Mouse (Mus musculus) neural tube, embryonic 13.5 days (tissue): ENCODE results near the gene Tnnt3. TPM values are rescaled to one million over a fixed set of nuclear protein-coding genes. Genes with fewer than 3 reads are reported as not detected.
A peak's percentile ranks its signal among the peaks of the same experiment; 100 is the strongest.

ENCODE experiments used
- ATAC-seq: fragments of 200-750 bp; cut with Nextera tagmentation; 2 replicates; pipeline ENCODE4 v1.8.0; 2017; ENCODE audit warnings: low read depth, mild to moderate bottlenecking, moderate TSS enrichment, moderate library complexity
- H3K27ac ChIP-seq: fragments of 300-500 bp; sonication (generic); replicated peaks from 2 replicates; pipeline ENCODE4 v1.5.1; 2015; ENCODE audit warnings: moderate library complexity, mild to moderate bottlenecking, inconsistent platforms
- H3K27me3 ChIP-seq: fragments of 300-500 bp; sonication (generic); 2 replicates; pipeline ENCODE4 v1.6.1; 2015; ENCODE audit warnings: mild to moderate bottlenecking, inconsistent platforms
- H3K36me3 ChIP-seq: fragments of 300-500 bp; sonication (generic); 2 replicates; pipeline ENCODE4 v1.6.1; 2015; ENCODE audit warnings: mild to moderate bottlenecking, inconsistent platforms
- H3K4me1 ChIP-seq: fragments of 300-500 bp; sonication (generic); replicated peaks from 2 replicates; pipeline ENCODE4 v1.6.1; 2015; ENCODE audit warnings: inconsistent platforms
- H3K4me2 ChIP-seq: fragments of 300-500 bp; sonication (generic); 2 replicates; pipeline ENCODE4 v1.6.1; 2015; ENCODE audit warnings: inconsistent platforms, mild to moderate bottlenecking, moderate library complexity
- H3K4me3 ChIP-seq: fragments of 300-500 bp; sonication (generic); 2 replicates; pipeline ENCODE4 v1.5.1; 2015; ENCODE audit warnings: mild to moderate bottlenecking, inconsistent platforms
- H3K9ac ChIP-seq: fragments of 300-500 bp; sonication (generic); 2 replicates; pipeline ENCODE4 v1.6.1; 2015; ENCODE audit warnings: moderate library complexity, mild to moderate bottlenecking, inconsistent platforms
- H3K9me3 ChIP-seq: fragments of 300-500 bp; sonication (generic); 2 replicates; pipeline ENCODE4 v1.6.1; 2016; ENCODE audit warnings: inconsistent platforms
- WGBS: fragments of 180-500 bp; shearing (Covaris S2); methylation state at CpG from one replicate; pipeline ENCODE4 v1.1.7; 2015; 5-methylcytosine and 5-hydroxymethylcytosine counted together
- polyA plus RNA-seq: library from polyadenylated mRNA; unstranded; fragments of >200 nt; fragmentation: Nextera tagmentation; extraction: Ambion mirVana; gene quantifications from 2 replicates; pipeline ENCODE4 v1.2.1, GENCODE M21; 2015

The Tnnt3 gene
- polyA plus RNA-seq, 1 experiment from 2014 or later, result 2.4 TPM

- ATAC-seq, result no peak
- Histone ChIP-seq H3K27ac (no peak overlapping the region), H3K36me3 (no peaks in the 10 kb centered on the region), H3K9me3 (no peaks in the 10 kb centered on the region), H3K4me3 (no peak overlapping the region), H3K4me1 (peaks cover 37% of the 10 kb centered on the region), H3K9ac (no peak overlapping the region), H3K27me3 (no peaks in the 10 kb centered on the region), H3K4me2 (no peak overlapping the region)
- 76% methylated on average over 2 of the region's 2 CpGs for WGBS
These were observed 20.1 kb upstream of the Tnnt3 start for GRCm38 (mm10) chr7:142478574-142478973.

DNA sequence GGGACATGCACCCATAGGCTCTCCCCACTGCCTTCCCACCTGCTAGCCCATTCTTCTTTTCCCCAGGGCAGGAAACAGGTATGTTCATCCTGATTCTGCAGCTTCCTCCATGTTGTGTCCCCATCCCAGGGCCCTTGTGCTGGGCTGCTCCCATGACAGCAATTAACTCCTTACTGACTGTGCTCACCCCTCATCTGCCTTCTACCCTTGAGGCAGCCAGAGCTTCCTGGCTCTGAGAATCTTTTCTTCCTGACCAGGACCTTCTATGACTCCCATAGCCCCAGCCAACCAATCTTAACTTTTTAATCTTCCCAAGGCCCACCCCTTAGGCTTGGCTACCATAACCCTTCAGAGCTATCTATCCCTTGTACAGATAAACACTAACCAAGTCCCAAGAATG is 19.3 kb upstream of the Tnnt3 start:
- Histone ChIP-seq H3K4me1 (peaks cover 39% of the 10 kb centered on the region), H3K36me3 (no peaks in the 10 kb centered on the region), H3K27ac (no peak overlapping the region), H3K4me3 (no peak overlapping the region), H3K9me3 (no peaks in the 10 kb centered on the region), H3K27me3 (no peaks in the 10 kb centered on the region), H3K9ac (no peak overlapping the region), H3K4me2 (no peak overlapping the region)
- ATAC-seq, result no peak

DNA sequence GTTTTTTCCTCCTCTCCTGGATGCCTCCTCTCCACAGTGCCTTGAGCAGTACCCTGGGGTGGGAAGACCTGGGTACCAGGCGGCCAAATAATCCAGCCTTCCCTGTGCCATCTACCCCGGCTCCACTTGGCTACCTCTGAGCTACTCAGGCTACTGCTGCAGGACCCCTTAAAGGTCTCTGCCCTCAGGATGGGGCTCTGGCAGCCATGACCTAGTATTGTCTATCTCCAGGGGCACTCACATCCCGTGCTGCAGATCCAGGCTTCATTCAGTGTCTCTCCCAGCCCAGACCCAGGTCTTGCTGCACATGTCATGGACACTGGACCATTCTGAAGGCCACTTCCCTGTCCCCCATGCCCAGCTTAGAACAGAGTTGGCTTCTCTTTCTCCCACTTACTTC is 18.8 kb upstream of the Tnnt3 start:
- Histone ChIP-seq H3K9me3 (no peaks in the 10 kb centered on the region), H3K27me3 (no peaks in the 10 kb centered on the region), H3K4me2 (no peak overlapping the region), H3K4me1 (peaks cover 33% of the 10 kb centered on the region), H3K9ac (no peak overlapping the region), H3K27ac (no peak overlapping the region), H3K4me3 (no peak overlapping the region), H3K36me3 (no peaks in the 10 kb centered on the region)
- no peak for ATAC-seq
- 89% methylated on average over 3 of the region's 3 CpGs for WGBS

- 99% methylated on average over 3 of the region's 3 CpGs for WGBS
- no peaks in the 10 kb centered on the region for H3K27me3 ChIP-seq
- 0 out of 2 replicates have a peak overlapping the region, but pooled peaks have one; percentile 71 for H3K9ac ChIP-seq
- no peak overlapping the region for H3K4me3 ChIP-seq
- H3K4me2 ChIP-seq, result no peak overlapping the region
- no peaks in the 10 kb centered on the region for H3K36me3 ChIP-seq
- H3K9me3 ChIP-seq, result no peaks in the 10 kb centered on the region
- ATAC-seq, result no peak
- peaks cover 29% of the 10 kb centered on the region for H3K4me1 ChIP-seq
- H3K27ac ChIP-seq, result peak overlapping the region; percentile 87
These were observed 18.0 kb upstream of the Tnnt3 start for GRCm38 (mm10) chr7:142480661-142481060.

GRCm38 (mm10) chr7:142481186-142481567 is 17.5 kb upstream of the Tnnt3 start:
- Histone ChIP-seq H3K9ac (peak overlapping the region; percentile 71), H3K9me3 (no peaks in the 10 kb centered on the region), H3K4me1 (peaks cover 29% of the 10 kb centered on the region), H3K27me3 (no peaks in the 10 kb centered on the region), H3K36me3 (no peaks in the 10 kb centered on the region), H3K4me3 (peak overlapping the region; percentile 27; the same call in 1 of the 2 replicates), H3K4me2 (peak overlapping the region; percentile 62), H3K27ac (peak overlapping the region; percentile 87)
- WGBS, result 6% methylated on average over 5 of the region's 5 CpGs
- no peak; the same call in 1 of the 2 replicates for ATAC-seq

- peaks cover 33% of the 10 kb centered on the region for H3K4me1 ChIP-seq
- H3K9ac ChIP-seq, result peak overlapping the region; percentile 71
- peak overlapping the region; percentile 87 for H3K27ac ChIP-seq
- peaks cover under 1% of the 10 kb centered on the region; the same call in 1 of the 2 replicates for H3K27me3 ChIP-seq
- peak overlapping the region; percentile 27 for H3K4me3 ChIP-seq
- peak overlapping the region; percentile 62 for H3K4me2 ChIP-seq
- no peaks in the 10 kb centered on the region for H3K9me3 ChIP-seq
- peak; percentile 62 for ATAC-seq
- no peaks in the 10 kb centered on the region for H3K36me3 ChIP-seq
- WGBS, result 2% methylated on average over 22 of the region's 22 CpGs
These were observed 16.9 kb upstream of the Tnnt3 start for GRCm38 (mm10) chr7:142481568-142482255.

DNA sequence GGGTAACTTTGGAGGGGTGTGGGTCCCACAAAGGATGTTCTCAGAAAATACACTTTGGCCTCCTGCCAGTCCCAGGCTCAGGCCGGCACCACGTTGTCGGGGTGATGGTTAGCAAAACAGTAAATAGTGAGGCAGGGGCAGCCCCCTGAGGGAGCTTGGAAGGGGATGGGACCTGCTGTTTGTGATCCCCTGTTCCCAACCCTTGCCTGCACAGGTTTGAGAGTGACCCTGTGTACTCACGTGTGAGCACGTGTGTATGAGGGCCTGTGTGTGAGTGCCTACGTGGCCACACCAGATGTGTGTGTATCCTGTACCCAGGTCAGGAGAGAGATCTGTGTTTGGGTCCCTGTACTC is 16.4 kb upstream of the Tnnt3 start:
- peaks cover 38% of the 10 kb centered on the region for H3K4me1 ChIP-seq
- 19% methylated on average over 6 of the region's 6 CpGs for WGBS
- peak overlapping the region; percentile 87 for H3K27ac ChIP-seq
- no peak overlapping the region for H3K4me3 ChIP-seq
- ATAC-seq, result peak; percentile 36
- H3K4me2 ChIP-seq, result peak overlapping the region; percentile 62
- H3K9ac ChIP-seq, result peak overlapping the region; percentile 71; the same call in 1 of the 2 replicates
- H3K9me3 ChIP-seq, result no peaks in the 10 kb centered on the region
- no peaks in the 10 kb centered on the region for H3K36me3 ChIP-seq
- peaks cover 3% of the 10 kb centered on the region; the same call in 1 of the 2 replicates for H3K27me3 ChIP-seq

- Histone ChIP-seq H3K4me1 (peaks cover 47% of the 10 kb centered on the region), H3K9ac (no peak overlapping the region), H3K27ac (peak overlapping the region; percentile 87), H3K27me3 (peaks cover 3% of the 10 kb centered on the region; the same call in 1 of the 2 replicates), H3K4me3 (no peak overlapping the region), H3K9me3 (no peaks in the 10 kb centered on the region), H3K4me2 (no peak overlapping the region), H3K36me3 (no peaks in the 10 kb centered on the region)
- 57% methylated on average over 11 of the region's 11 CpGs for WGBS
- no peak for ATAC-seq
These were observed 15.5 kb upstream of the Tnnt3 start for GRCm38 (mm10) chr7:142483136-142483535.

DNA sequence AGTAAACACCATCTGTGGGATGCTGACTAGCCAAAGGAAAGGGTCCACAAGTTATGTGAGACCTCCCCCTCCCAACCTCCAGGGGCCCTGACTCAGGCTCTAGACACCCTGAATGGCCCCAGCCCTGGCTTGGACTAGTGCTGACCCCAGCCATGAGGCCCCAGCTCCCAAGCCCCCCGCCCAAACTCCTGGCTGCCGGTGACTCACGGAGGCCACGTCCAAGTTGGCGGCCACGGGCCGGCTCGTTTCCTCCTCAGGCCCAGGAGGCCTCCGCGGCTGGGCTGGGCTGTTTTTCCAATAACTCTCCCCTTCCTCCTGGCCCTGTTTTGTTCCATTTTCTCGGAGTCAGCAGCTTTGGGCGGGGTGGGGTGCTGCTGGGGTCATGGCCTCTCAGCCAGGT is 13.9 kb upstream of the Tnnt3 start:
- Histone ChIP-seq H3K9ac (no peak overlapping the region), H3K27me3 (peaks cover 3% of the 10 kb centered on the region; the same call in 1 of the 2 replicates), H3K36me3 (no peaks in the 10 kb centered on the region), H3K4me1 (peaks cover 47% of the 10 kb centered on the region), H3K4me3 (no peak overlapping the region), H3K4me2 (no peak overlapping the region), H3K9me3 (no peaks in the 10 kb centered on the region), H3K27ac (no peak overlapping the region)
- ATAC-seq, result no peak
- 77% methylated on average over 12 of the region's 12 CpGs for WGBS

DNA sequence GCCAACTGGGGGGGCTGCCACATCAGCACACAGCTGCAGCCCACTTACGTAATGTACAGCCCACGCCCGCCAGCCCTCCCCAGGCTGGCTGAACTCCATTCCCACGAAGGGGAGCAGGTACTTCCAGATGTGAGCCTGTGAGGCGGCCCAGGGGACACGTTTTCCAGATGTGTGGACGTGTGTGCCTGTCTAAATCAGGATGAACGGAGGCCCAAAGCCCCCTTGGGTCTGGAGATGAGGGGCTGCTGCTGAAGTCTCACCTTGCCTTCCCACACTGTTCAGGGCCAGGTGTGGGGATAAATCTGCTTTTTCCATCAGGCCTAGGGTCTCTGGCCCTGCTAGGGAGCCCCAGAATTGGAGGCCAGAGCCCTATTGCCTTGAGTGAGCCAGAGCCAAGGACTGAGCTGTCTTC is 11.9 kb upstream of the Tnnt3 start:
- 53% methylated on average over 8 of the region's 8 CpGs for WGBS
- Histone ChIP-seq H3K4me1 (peaks cover 38% of the 10 kb centered on the region), H3K36me3 (no peaks in the 10 kb centered on the region), H3K4me2 (no peak overlapping the region), H3K27ac (peak overlapping the region; percentile 78), H3K4me3 (no peak overlapping the region), H3K9ac (peak overlapping the region; percentile 34; the same call in 1 of the 2 replicates), H3K27me3 (peaks cover 3% of the 10 kb centered on the region; the same call in 1 of the 2 replicates), H3K9me3 (no peaks in the 10 kb centered on the region)
- ATAC-seq, result no peak

- Histone ChIP-seq H3K9ac (0 out of 2 replicates have a peak overlapping the region, but pooled peaks have one; percentile 34), H3K27ac (peak overlapping the region; percentile 78), H3K36me3 (no peaks in the 10 kb centered on the region), H3K9me3 (no peaks in the 10 kb centered on the region), H3K27me3 (peaks cover 3% of the 10 kb centered on the region; the same call in 1 of the 2 replicates), H3K4me1 (peaks cover 31% of the 10 kb centered on the region), H3K4me3 (no peak overlapping the region), H3K4me2 (0 out of 2 replicates have a peak overlapping the region, but pooled peaks have one; percentile 13)
- peak; percentile 83 for ATAC-seq
- 11% methylated on average over 9 of the region's 9 CpGs for WGBS
These were observed 11.2 kb upstream of the Tnnt3 start for GRCm38 (mm10) chr7:142487341-142487859.

- 85% methylated on average over 3 of the region's 3 CpGs for WGBS
- H3K4me1 ChIP-seq, result peaks cover 25% of the 10 kb centered on the region
- no peak for ATAC-seq
- no peaks in the 10 kb centered on the region for H3K9me3 ChIP-seq
- peaks cover 3% of the 10 kb centered on the region; the same call in 1 of the 2 replicates for H3K27me3 ChIP-seq
- H3K4me2 ChIP-seq, result no peak overlapping the region
- no peaks in the 10 kb centered on the region for H3K36me3 ChIP-seq
- no peak overlapping the region for H3K4me3 ChIP-seq
- peak overlapping the region; percentile 78; the same call in 1 of the 2 replicates for H3K27ac ChIP-seq
- no peak overlapping the region for H3K9ac ChIP-seq
These were observed 10.6 kb upstream of the Tnnt3 start for GRCm38 (mm10) chr7:142488053-142488452.
